Mouse (Mus musculus): ENCODE results near the gene Hist1h1b.
"Not testable (repeated sequence)": the region's sequence is repeated elsewhere in the genome, so short reads cannot be mapped to it uniquely, and the experiment has no call there.

- not testable (repeated sequence) for TF ChIP-seq CTCF (IDR thresholded peaks at IDR 0.05; ENCODE audit: low read depth, low read length)
- TF ChIP-seq POLR2A (IDR thresholded peaks at IDR 0.05; ENCODE audit: extremely low read depth, insufficient read depth, low read length), result peak; percentile 70
These were observed 45.3 kb downstream of the Hist1h1b start, which contains the start of gene Hist1h4j for GRCm38 (mm10) chr13:21734906-21735767.

Data from liver, adult 2 months (tissue).